8 mouse cellular contexts compared by ENCODE assay signal in the genomic region with DNA sequence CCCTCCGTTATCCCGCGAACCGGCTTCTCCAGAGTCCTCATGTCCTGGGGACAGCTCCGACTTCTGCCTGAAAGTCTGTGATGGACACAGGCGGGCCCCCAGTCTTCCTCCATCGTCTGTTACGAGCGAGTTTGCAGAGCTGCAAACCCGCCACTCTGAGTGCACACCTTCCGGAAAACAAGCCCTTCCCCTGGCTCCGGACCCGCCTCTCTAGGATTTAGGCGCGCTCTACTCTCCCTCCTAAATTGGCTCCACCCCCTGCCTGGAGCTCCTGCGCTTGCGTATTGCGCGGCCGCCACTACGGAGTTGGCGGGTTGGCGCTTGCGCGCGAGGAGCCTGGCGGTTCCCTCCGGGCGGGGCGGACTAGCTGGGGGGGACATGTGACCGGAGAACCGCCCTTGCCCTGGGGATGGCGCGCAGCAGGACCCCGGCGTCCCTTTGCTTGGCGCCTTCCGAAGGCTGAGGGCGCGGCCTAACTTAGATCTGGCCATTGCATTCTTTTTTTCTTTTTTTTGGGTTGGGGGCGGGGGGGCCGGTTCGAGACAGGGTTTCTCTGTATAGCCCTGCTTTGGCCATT. TPM values are rescaled to one million over a fixed set of nuclear protein-coding genes. Genes with fewer than 3 reads are reported as not detected.
DNase-seq lines count a peak whose midpoint lies in the region; ATAC-seq lines count a peak whose summit lies in the region.

No protein-coding gene starts in this region.

- peak overlapping the region; percentile 63 for H3K4me3 ChIP-seq in hindbrain, embryonic 13.5 days

- H3K4me2 ChIP-seq in hindbrain, embryonic 13.5 days = peak overlapping the region; percentile 99

- peak; percentile 93 for DNase-seq in WW6 (ENCODE audit: low read depth, low spot score)
- peak; percentile 94 to 98 for DNase-seq in cerebellum, postnatal 25 days
- DNase-seq in frontal cortex, postnatal 14 days (ENCODE audit: low spot score in 2 of 2) = peak; percentile 90 to 92
- DNase-seq in layer of hippocampus, postnatal 14 days (ENCODE audit: low spot score in 2 of 2) = peak; percentile 96 to 98
- DNase-seq in lung, postnatal 14 days = peak; percentile 96
- peak; percentile 97 for DNase-seq in ovary, postnatal 36 days (ENCODE audit: low spot score)
- DNase-seq in thymus, postnatal 25 days = peak; percentile 97

- H3K4me1 ChIP-seq in hindbrain, embryonic 13.5 days (replicated peaks) = peaks cover 24% of the 10 kb centered on the region

- H3K36me3 ChIP-seq in hindbrain, embryonic 13.5 days = peaks cover 13% of the 10 kb centered on the region

- under 1% methylated on average over 43 of the region's 43 CpGs for WGBS in hindbrain, embryonic 13.5 days

- H3K27ac ChIP-seq in hindbrain, embryonic 13.5 days = peak overlapping the region; percentile 88

- H3K27me3 ChIP-seq in hindbrain, embryonic 13.5 days = no peaks in the 10 kb centered on the region

- peak overlapping the region; percentile 65 for H3K9ac ChIP-seq in hindbrain, embryonic 13.5 days

- no peaks in the 10 kb centered on the region for H3K9me3 ChIP-seq in hindbrain, embryonic 13.5 days

- ATAC-seq in hindbrain, embryonic 13.5 days (ENCODE audit: low FRiP score) = peak; percentile 96

RNA-seq across cellular contexts. Expression of a gene that starts 0.4 kb away (rescaled TPM):
- 18.7 and 19.8 TPM in 2 replicates for polyA plus RNA-seq in hindbrain, embryonic 13.5 days (2015; fragmentation: Nextera tagmentation; extraction: Ambion mirVana)
- 1 to 10 TPM; 1.4 to 1.7 TPM for total RNA-seq in layer of hippocampus, postnatal 14 days (2021)

RNA-seq across cellular contexts. Expression of a gene that starts 17.9 kb away (rescaled TPM):
- polyA plus RNA-seq in hindbrain, embryonic 13.5 days (2015; fragmentation: Nextera tagmentation; extraction: Ambion mirVana) = 11.5 and 12.6 TPM in 2 replicates
- total RNA-seq in layer of hippocampus, postnatal 14 days (2021) = 1 to 10 TPM; 8.7 to 9.8 TPM

Comparison
In these comparisons a context has a peak if more than half of its experiments do, and no peak if none do; other contexts are left out.
1. Peak in every context shown above with its lines: DNase-seq, ATAC-seq, H3K4me3 ChIP-seq and H3K27ac ChIP-seq.